Mouse (Mus musculus) 3134 (cell line): ENCODE results near the gene BC051019.

Experiments used
- DNase-seq: peaks from one replicate; pipeline ENCODE4 v3.0.0-alpha.2; 2011; ENCODE audit warnings: low spot score; ENCODE audit not compliant: insufficient read length; ENCODE audit errors: extremely low read depth

BC051019 gene

DNA sequence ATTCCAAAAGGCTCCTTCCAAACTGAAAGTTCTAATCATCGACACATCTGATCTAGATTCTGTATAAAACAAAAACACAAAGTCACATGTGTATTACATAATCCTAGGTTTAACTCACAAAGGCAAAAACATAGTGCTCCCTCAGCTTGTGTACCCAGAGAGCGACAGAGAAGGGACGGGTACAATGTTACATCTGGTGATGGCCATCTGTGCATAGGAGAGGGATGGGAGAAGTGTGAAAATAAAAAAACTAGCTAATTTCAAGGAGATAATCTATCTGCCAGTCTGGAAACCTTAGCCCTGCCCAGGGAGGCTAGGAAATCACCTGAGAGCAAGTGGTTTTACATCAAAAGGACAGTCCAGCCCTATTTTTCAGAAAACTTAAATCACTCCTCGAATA lies 61.0 kb downstream of the BC051019 start:
- DNase-seq = no peak
